Mouse (Mus musculus) heart, embryonic 15.5 days (tissue): ENCODE measurements around the gene D6Ertd527e. TPM values are rescaled to one million over a fixed set of nuclear protein-coding genes. Genes with fewer than 3 reads are reported as not detected.

ENCODE experiments used
- ATAC-seq: fragments of 200-750 bp; cut with Nextera tagmentation; replicated peaks from 2 replicates; pipeline ENCODE4 v1.8.0; 2017; ENCODE audit warnings: low read depth, moderate TSS enrichment; ENCODE audit not compliant: insufficient number of reproducible peaks, insufficient read depth, low FRiP score
- H3K27ac ChIP-seq: fragments of 300-500 bp; sonication (generic); 2 replicates; pipeline ENCODE4 v1.5.1; 2015; ENCODE audit warnings: mild to moderate bottlenecking, inconsistent platforms
- H3K27me3 ChIP-seq: fragments of 300-500 bp; sonication (generic); 2 replicates; pipeline ENCODE4 v1.6.1; 2015; ENCODE audit warnings: inconsistent platforms
- H3K36me3 ChIP-seq: fragments of 300-500 bp; sonication (generic); 2 replicates; pipeline ENCODE4 v1.6.1; 2015; ENCODE audit warnings: mild to moderate bottlenecking, inconsistent platforms
- H3K4me1 ChIP-seq: fragments of 300-500 bp; sonication (generic); replicated peaks from 2 replicates; pipeline ENCODE4 v1.6.1; 2015; ENCODE audit warnings: inconsistent platforms
- H3K4me2 ChIP-seq: fragments of 300-500 bp; sonication (generic); 2 replicates; pipeline ENCODE4 v1.6.1; 2015; ENCODE audit warnings: inconsistent platforms, mild to moderate bottlenecking, moderate library complexity
- H3K4me3 ChIP-seq: fragments of 300-500 bp; sonication (generic); 2 replicates; pipeline ENCODE4 v1.5.1; 2015; ENCODE audit warnings: mild to moderate bottlenecking, inconsistent platforms
- H3K9ac ChIP-seq: fragments of 300-500 bp; sonication (generic); 2 replicates; pipeline ENCODE4 v1.6.1; 2015; ENCODE audit warnings: mild to moderate bottlenecking, inconsistent platforms
- H3K9me3 ChIP-seq: fragments of 300-500 bp; sonication (generic); replicated peaks from 2 replicates; pipeline ENCODE4 v1.6.1; 2016; ENCODE audit warnings: inconsistent platforms
- WGBS: fragments of 180-500 bp; shearing (Covaris S2); methylation state at CpG from one replicate; pipeline ENCODE4 v1.1.7; 2015; ENCODE audit warnings: mixed read lengths; 5-methylcytosine and 5-hydroxymethylcytosine counted together
- polyA plus RNA-seq: library from polyadenylated mRNA; unstranded; fragments of >200 nt; fragmentation: Nextera tagmentation; extraction: Ambion mirVana; gene quantifications from 2 replicates; pipeline ENCODE4 v1.2.1, GENCODE M21; 2015

D6Ertd527e gene
- polyA plus RNA-seq = 0.09 and 0.13 TPM in 2 replicates

GRCm38 (mm10) chr6:87104123-87104796 lies at the start of gene D6Ertd527e:
Gene D6Ertd527e, plus strand, starts transcription at chr6:87104746.
- no peak within 1 kb of the TSS for H3K9ac ChIP-seq
- WGBS = 77% methylated on average over 11 of the region's 11 CpGs
- no peak within 1 kb of the TSS for H3K4me3 ChIP-seq
- peaks cover 25% of the 10 kb centered on the region for H3K4me1 ChIP-seq
- ATAC-seq = no peak
- H3K27ac ChIP-seq = no peak within 1 kb of the TSS
- no peaks in the 10 kb centered on the region for H3K27me3 ChIP-seq
- H3K36me3 ChIP-seq = no peaks in the 10 kb centered on the region
- no peaks in the 10 kb centered on the region for H3K9me3 ChIP-seq
- no peak within 1 kb of the TSS for H3K4me2 ChIP-seq

DNA sequence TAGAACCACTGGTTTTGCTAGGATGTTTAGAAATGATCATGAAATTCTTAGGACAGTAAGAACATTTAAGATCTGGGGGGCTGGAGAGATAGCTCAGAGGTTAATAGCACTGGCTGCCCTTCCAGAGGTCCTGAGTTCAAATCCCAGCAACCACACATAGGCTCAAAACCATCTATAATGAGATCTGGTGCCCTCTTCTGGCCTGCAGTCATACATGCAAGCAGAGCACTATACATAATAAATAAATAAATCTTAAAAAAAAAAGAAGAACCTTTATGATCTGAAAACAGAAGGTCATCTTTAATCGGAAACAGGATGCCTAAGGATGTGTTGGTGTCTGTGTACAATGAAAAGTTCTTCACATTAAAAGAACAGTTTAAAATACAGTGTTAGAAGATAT lies 44.8 kb upstream of the D6Ertd527e start:
- no peak overlapping the region for H3K4me3 ChIP-seq
- peaks cover 90% of the 10 kb centered on the region for H3K36me3 ChIP-seq
- no peak overlapping the region for H3K27ac ChIP-seq
- H3K4me2 ChIP-seq = no peak overlapping the region
- no peaks in the 10 kb centered on the region for H3K9me3 ChIP-seq
- H3K9ac ChIP-seq = no peak overlapping the region
- ATAC-seq = no peak
- H3K4me1 ChIP-seq = no peaks in the 10 kb centered on the region
- WGBS = 90% methylated on average over 1 of the region's 1 CpGs
- no peaks in the 10 kb centered on the region for H3K27me3 ChIP-seq

GRCm38 (mm10) chr6:87063586-87063985 lies 41.0 kb upstream of the D6Ertd527e start:
- no peak for ATAC-seq
- Histone ChIP-seq H3K36me3 (peaks cover 80% of the 10 kb centered on the region), H3K27me3 (no peaks in the 10 kb centered on the region), H3K9me3 (no peaks in the 10 kb centered on the region), H3K27ac (no peak overlapping the region), H3K9ac (no peak overlapping the region), H3K4me1 (no peaks in the 10 kb centered on the region; the same call in 1 of the 2 replicates), H3K4me3 (no peak overlapping the region), H3K4me2 (no peak overlapping the region)
- WGBS = 89% methylated on average over 4 of the region's 4 CpGs

- no peak overlapping the region for H3K4me3 ChIP-seq
- WGBS = 86% methylated on average over 2 of the region's 2 CpGs
- no peak for ATAC-seq
- H3K27ac ChIP-seq = no peak overlapping the region
- no peak overlapping the region for H3K9ac ChIP-seq
- no peak overlapping the region for H3K4me2 ChIP-seq
- H3K9me3 ChIP-seq = no peaks in the 10 kb centered on the region
- H3K4me1 ChIP-seq = peaks cover 5% of the 10 kb centered on the region; the same call in 1 of the 2 replicates
- no peaks in the 10 kb centered on the region for H3K27me3 ChIP-seq
- peaks cover 50% of the 10 kb centered on the region for H3K36me3 ChIP-seq
Measured at GRCm38 (mm10) chr6:87068209-87068608, 36.3 kb upstream of the D6Ertd527e start.

GRCm38 (mm10) chr6:87069195-87069900 lies 35.2 kb upstream of the D6Ertd527e start:
- H3K4me3 ChIP-seq = no peak overlapping the region
- WGBS = 57% methylated on average over 7 of the region's 7 CpGs
- H3K27ac ChIP-seq = no peak overlapping the region
- H3K27me3 ChIP-seq = no peaks in the 10 kb centered on the region
- no peak overlapping the region for H3K4me2 ChIP-seq
- H3K4me1 ChIP-seq = peaks cover 5% of the 10 kb centered on the region; the same call in 1 of the 2 replicates
- H3K9ac ChIP-seq = no peak overlapping the region
- H3K9me3 ChIP-seq = no peaks in the 10 kb centered on the region
- peaks cover 45% of the 10 kb centered on the region for H3K36me3 ChIP-seq
- ATAC-seq = no peak

DNA sequence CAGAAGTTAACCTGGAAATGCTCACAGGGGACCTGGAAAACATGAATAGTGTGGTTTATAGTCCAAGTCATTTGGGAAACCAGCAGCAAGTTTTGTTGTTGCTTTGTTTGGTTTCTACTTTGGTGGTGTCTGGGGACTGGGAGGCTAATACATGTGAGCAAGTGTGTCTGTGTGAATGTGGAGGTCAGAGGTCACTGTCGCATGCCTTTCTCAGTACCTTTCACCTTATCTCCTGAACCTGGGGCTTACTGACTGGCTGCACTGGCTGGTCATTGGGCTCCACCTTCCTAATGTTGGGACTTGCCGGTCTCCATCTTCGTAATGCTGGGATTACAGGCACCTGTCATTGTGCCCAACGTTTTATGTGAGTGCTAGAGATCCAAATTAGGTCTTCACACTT lies 33.9 kb upstream of the D6Ertd527e start:
- H3K9me3 ChIP-seq = no peaks in the 10 kb centered on the region
- no peak for ATAC-seq
- no peak overlapping the region for H3K27ac ChIP-seq
- 81% methylated on average over 4 of the region's 4 CpGs for WGBS
- H3K36me3 ChIP-seq = peaks cover 36% of the 10 kb centered on the region
- H3K4me3 ChIP-seq = no peak overlapping the region
- H3K9ac ChIP-seq = no peak overlapping the region
- H3K27me3 ChIP-seq = no peaks in the 10 kb centered on the region
- H3K4me1 ChIP-seq = peaks cover 11% of the 10 kb centered on the region; the same call in 1 of the 2 replicates
- H3K4me2 ChIP-seq = no peak overlapping the region

DNA sequence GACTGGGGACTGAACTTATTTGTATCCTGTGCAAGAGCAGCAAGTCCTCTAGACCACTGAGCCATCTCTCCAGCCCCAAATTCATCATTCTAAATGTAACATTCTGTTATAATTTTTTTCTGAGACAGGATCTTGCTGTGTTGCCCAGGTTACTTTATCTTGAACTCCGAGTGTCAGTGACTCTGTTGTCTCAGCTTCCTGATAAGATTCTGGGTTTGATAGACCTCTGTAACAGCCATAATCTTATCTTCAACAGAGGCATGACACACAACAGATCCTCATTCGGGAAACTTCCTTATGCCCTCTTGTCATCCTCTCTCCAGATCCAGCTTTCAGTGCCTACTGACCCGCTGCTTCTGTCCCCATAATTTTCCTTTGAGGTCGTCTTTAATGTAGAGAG lies 31.8 kb upstream of the D6Ertd527e start:
- H3K4me2 ChIP-seq = no peak overlapping the region
- WGBS = 40% methylated on average over 4 of the region's 4 CpGs
- peaks cover 11% of the 10 kb centered on the region; the same call in 1 of the 2 replicates for H3K4me1 ChIP-seq
- no peak overlapping the region for H3K27ac ChIP-seq
- peaks cover 43% of the 10 kb centered on the region for H3K36me3 ChIP-seq
- H3K9ac ChIP-seq = no peak overlapping the region
- no peaks in the 10 kb centered on the region for H3K9me3 ChIP-seq
- ATAC-seq = no peak
- no peak overlapping the region for H3K4me3 ChIP-seq
- no peaks in the 10 kb centered on the region for H3K27me3 ChIP-seq

DNA sequence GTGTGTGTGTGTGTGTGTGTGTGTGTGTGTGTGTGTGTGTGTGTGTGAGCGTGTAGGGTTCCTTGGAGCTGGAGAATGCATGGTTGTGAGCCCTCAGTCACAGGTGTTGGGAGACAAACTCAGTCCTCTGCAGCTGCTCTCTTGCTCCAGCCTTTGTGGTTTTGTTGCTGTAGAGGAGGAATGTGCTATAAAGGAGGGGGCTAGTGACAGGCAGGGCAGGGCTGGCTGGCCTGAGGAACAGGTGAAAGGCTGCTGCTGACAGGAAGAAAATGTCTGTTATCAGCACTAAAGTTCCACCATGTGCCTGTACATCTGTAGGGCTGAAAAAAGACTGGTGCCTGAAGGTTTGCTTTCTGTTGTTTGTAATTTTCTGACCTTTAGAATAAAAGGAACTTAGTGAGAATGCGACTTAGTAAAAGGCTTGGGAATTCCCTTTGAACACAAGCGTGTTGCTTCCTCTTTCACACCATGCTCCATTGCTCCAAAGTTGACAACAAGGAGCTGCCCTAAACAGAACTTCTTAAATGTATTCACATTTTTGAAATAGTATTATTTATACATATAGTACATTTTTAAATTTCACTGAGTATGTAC lies 29.4 kb upstream of the D6Ertd527e start:
- Histone ChIP-seq H3K9me3 (no peaks in the 10 kb centered on the region), H3K4me1 (peaks cover 7% of the 10 kb centered on the region; the same call in 1 of the 2 replicates), H3K27me3 (no peaks in the 10 kb centered on the region), H3K9ac (no peak overlapping the region), H3K4me2 (no peak overlapping the region), H3K27ac (no peak overlapping the region), H3K4me3 (no peak overlapping the region), H3K36me3 (peaks cover 38% of the 10 kb centered on the region)
- ATAC-seq = peak; percentile 62; the same call in 1 of the 2 replicates
- WGBS = 36% methylated on average over 3 of the region's 3 CpGs

DNA sequence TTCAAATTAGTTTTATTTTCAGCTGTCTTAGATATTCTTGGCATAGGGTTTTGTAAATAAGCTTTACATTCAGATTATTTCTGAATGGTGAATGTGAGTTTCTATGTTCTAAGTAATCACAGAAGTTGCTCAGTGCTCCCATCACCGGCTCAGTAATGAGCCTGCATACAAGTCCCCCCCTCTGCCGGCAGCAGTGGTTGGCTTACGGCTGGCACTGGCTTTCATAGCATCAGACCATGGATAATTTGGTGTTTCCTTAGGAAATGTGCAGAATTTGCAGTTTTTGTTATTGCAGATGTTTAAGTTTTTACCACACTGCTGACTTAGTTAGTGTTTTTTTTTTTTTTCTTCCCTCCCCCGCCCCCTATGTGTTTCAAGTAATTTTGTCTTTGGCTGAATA lies 25.1 kb upstream of the D6Ertd527e start:
- Histone ChIP-seq H3K36me3 (peaks cover 51% of the 10 kb centered on the region), H3K4me1 (peaks cover 7% of the 10 kb centered on the region; the same call in 1 of the 2 replicates), H3K27me3 (no peaks in the 10 kb centered on the region), H3K27ac (no peak overlapping the region), H3K4me3 (no peak overlapping the region), H3K9me3 (no peaks in the 10 kb centered on the region), H3K4me2 (no peak overlapping the region), H3K9ac (no peak overlapping the region)
- WGBS = 84% methylated on average over 4 of the region's 4 CpGs
- no peak for ATAC-seq

DNA sequence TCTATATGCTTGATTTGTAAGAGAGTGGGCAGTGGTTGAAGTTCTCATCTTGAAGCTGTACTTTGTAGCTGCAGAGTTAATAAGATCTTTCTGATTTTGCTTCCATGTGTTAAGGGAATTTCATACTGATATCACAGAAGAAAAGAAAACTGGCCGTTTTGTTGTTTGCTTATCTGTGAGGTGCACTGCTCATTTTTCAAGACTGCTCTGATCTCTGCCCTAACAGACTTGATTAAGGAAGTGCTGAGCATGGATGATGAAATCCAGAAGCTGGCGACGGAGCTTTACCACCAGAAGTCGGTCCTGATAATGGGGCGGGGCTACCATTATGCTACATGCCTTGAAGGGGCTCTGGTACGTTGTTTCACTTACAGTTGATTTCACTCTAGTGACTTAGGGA lies 19.5 kb upstream of the D6Ertd527e start:
- no peaks in the 10 kb centered on the region for H3K9me3 ChIP-seq
- 47% methylated on average over 6 of the region's 6 CpGs for WGBS
- H3K4me1 ChIP-seq = no peaks in the 10 kb centered on the region
- H3K9ac ChIP-seq = no peak overlapping the region
- H3K27ac ChIP-seq = no peak overlapping the region
- no peak overlapping the region for H3K4me2 ChIP-seq
- no peak for ATAC-seq
- no peak overlapping the region for H3K4me3 ChIP-seq
- peaks cover 76% of the 10 kb centered on the region for H3K36me3 ChIP-seq
- no peaks in the 10 kb centered on the region for H3K27me3 ChIP-seq

DNA sequence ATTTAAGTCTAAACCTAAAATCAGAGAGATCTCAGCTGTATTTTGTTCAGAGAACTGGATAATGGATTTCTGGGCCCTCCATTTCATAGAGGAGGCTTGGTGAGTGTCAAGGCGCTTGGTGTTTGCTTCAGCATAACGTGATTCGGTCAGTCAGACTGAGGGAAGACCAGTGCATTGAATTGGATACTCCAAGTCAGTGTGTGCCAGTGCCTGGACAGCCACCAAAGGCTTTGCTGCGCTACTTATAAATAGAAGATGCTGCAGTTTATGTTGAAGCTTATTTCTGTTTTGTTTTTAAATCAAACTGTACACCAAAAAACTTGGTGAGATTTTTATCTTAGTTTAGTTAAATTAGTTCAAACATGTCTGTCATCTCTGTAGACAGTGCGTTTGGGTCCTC lies 16.2 kb upstream of the D6Ertd527e start:
- H3K9me3 ChIP-seq = no peaks in the 10 kb centered on the region
- ATAC-seq = no peak
- H3K4me3 ChIP-seq = no peak overlapping the region
- no peak overlapping the region for H3K9ac ChIP-seq
- H3K4me1 ChIP-seq = no peaks in the 10 kb centered on the region
- H3K27me3 ChIP-seq = no peaks in the 10 kb centered on the region
- WGBS = 92% methylated on average over 5 of the region's 5 CpGs
- H3K4me2 ChIP-seq = no peak overlapping the region
- no peak overlapping the region for H3K27ac ChIP-seq
- H3K36me3 ChIP-seq = peaks cover 60% of the 10 kb centered on the region
